Mouse (Mus musculus) stomach, embryonic 15.5 days (tissue): ENCODE results near the gene Adh6b. TPM values are rescaled to one million over a fixed set of nuclear protein-coding genes. Genes with fewer than 3 reads are reported as not detected.
"Not testable (repeated sequence)": the region's sequence is repeated elsewhere in the genome, so short reads cannot be mapped to it uniquely, and the experiment has no call there.

Source experiments
- ATAC-seq: fragments of 200-750 bp; cut with Nextera tagmentation; 2 replicates; pipeline ENCODE4 v1.8.0; 2017; ENCODE audit warnings: low read depth, moderate number of reproducible peaks, moderate TSS enrichment; ENCODE audit not compliant: insufficient read depth, low FRiP score
- H3K27ac ChIP-seq: fragments of 300-500 bp; sonication (generic); 2 replicates; pipeline ENCODE4 v1.5.1; 2015; ENCODE audit warnings: mild to moderate bottlenecking, inconsistent platforms
- H3K27me3 ChIP-seq: fragments of 300-500 bp; sonication (generic); replicated peaks from 2 replicates; pipeline ENCODE4 v1.6.1; 2015; ENCODE audit warnings: inconsistent platforms
- H3K36me3 ChIP-seq: fragments of 300-500 bp; sonication (generic); 2 replicates; pipeline ENCODE4 v1.6.1; 2015; ENCODE audit warnings: inconsistent platforms
- H3K4me1 ChIP-seq: fragments of 300-500 bp; sonication (generic); 2 replicates; pipeline ENCODE4 v1.6.1; 2015; ENCODE audit warnings: inconsistent platforms
- H3K4me2 ChIP-seq: fragments of 300-500 bp; sonication (generic); 2 replicates; pipeline ENCODE4 v1.6.1; 2015; ENCODE audit warnings: mild to moderate bottlenecking, inconsistent platforms
- H3K4me3 ChIP-seq: fragments of 300-500 bp; sonication (generic); replicated peaks from 2 replicates; pipeline ENCODE4 v1.5.1; 2015; ENCODE audit warnings: inconsistent platforms
- H3K9ac ChIP-seq: fragments of 300-500 bp; sonication (generic); 2 replicates; pipeline ENCODE4 v1.6.1; 2015; ENCODE audit warnings: inconsistent platforms
- H3K9me3 ChIP-seq: fragments of 300-500 bp; sonication (generic); 2 replicates; pipeline ENCODE4 v1.6.1; 2016; ENCODE audit warnings: inconsistent platforms
- WGBS: fragments of 180-500 bp; shearing (Covaris S2); methylation state at CpG from one replicate; pipeline ENCODE4 v1.1.7; 2015; 5-methylcytosine and 5-hydroxymethylcytosine counted together
- polyA plus RNA-seq: library from polyadenylated mRNA; unstranded; fragments of >200 nt; fragmentation: Nextera tagmentation; extraction: Ambion mirVana; gene quantifications from 2 replicates; pipeline ENCODE4 v1.2.1, GENCODE M21; 2015

Gene Adh6b
- polyA plus RNA-seq, 1 experiment from 2014 or later: 0.10 TPM

- no peak overlapping the region for H3K4me2 ChIP-seq
- H3K9me3 ChIP-seq: no peaks in the 10 kb centered on the region
- no peak overlapping the region for H3K4me3 ChIP-seq
- H3K9ac ChIP-seq: no peak overlapping the region
- H3K27me3 ChIP-seq: no peaks in the 10 kb centered on the region
- WGBS: 89% methylated on average over 2 of the region's 2 CpGs
- H3K36me3 ChIP-seq: no peaks in the 10 kb centered on the region
- ATAC-seq: no peak
- H3K4me1 ChIP-seq: no peaks in the 10 kb centered on the region
- no peak overlapping the region for H3K27ac ChIP-seq
These were observed 24.6 kb downstream of the Adh6b start for GRCm38 (mm10) chr3:138366181-138366580.

- H3K36me3 ChIP-seq: no peaks in the 10 kb centered on the region
- ATAC-seq: no peak
- no peaks in the 10 kb centered on the region for H3K27me3 ChIP-seq
- no peak overlapping the region for H3K27ac ChIP-seq
- no peaks in the 10 kb centered on the region for H3K9me3 ChIP-seq
- H3K4me1 ChIP-seq: no peaks in the 10 kb centered on the region
- no peak overlapping the region for H3K4me3 ChIP-seq
- no peak overlapping the region for H3K9ac ChIP-seq
- WGBS: 80% methylated on average over 1 of the region's 1 CpGs
- H3K4me2 ChIP-seq: no peak overlapping the region
These were observed 28.0 kb downstream of the Adh6b start for GRCm38 (mm10) chr3:138369546-138369945.

- not testable (repeated sequence) for H3K27ac ChIP-seq, H3K9ac ChIP-seq, H3K36me3 ChIP-seq, H3K27me3 ChIP-seq, H3K4me3 ChIP-seq, H3K4me2 ChIP-seq, H3K4me1 ChIP-seq, H3K9me3 ChIP-seq, ATAC-seq
- WGBS: 50% methylated on average over 4 of the region's 4 CpGs
These were observed 28.7 kb downstream of the Adh6b start for GRCm38 (mm10) chr3:138370289-138370688.

- H3K4me1 ChIP-seq: no peaks in the 10 kb centered on the region
- no peak overlapping the region for H3K9ac ChIP-seq
- H3K27ac ChIP-seq: no peak overlapping the region
- no peak overlapping the region for H3K4me2 ChIP-seq
- H3K9me3 ChIP-seq: no peaks in the 10 kb centered on the region
- H3K27me3 ChIP-seq: no peaks in the 10 kb centered on the region
- WGBS: 67% methylated on average over 4 of the region's 4 CpGs
- ATAC-seq: no peak
- no peaks in the 10 kb centered on the region for H3K36me3 ChIP-seq
- no peak overlapping the region for H3K4me3 ChIP-seq
These were observed 32.3 kb downstream of the Adh6b start for GRCm38 (mm10) chr3:138373920-138374319.

GRCm38 (mm10) chr3:138375148-138375547 is 33.6 kb downstream of the Adh6b start:
- no peak for ATAC-seq
- no peaks in the 10 kb centered on the region for H3K36me3 ChIP-seq
- no peak overlapping the region for H3K4me2 ChIP-seq
- 75% methylated on average over 2 of the region's 2 CpGs for WGBS
- no peaks in the 10 kb centered on the region for H3K9me3 ChIP-seq
- no peaks in the 10 kb centered on the region for H3K4me1 ChIP-seq
- no peak overlapping the region for H3K27ac ChIP-seq
- H3K9ac ChIP-seq: no peak overlapping the region
- no peaks in the 10 kb centered on the region for H3K27me3 ChIP-seq
- H3K4me3 ChIP-seq: no peak overlapping the region

GRCm38 (mm10) chr3:138381133-138381532 is 39.6 kb downstream of the Adh6b start:
- Histone ChIP-seq H3K36me3 (no peaks in the 10 kb centered on the region), H3K9me3 (no peaks in the 10 kb centered on the region), H3K4me1 (no peaks in the 10 kb centered on the region), H3K4me3 (no peak overlapping the region), H3K27ac (no peak overlapping the region), H3K9ac (no peak overlapping the region), H3K4me2 (no peak overlapping the region), H3K27me3 (no peaks in the 10 kb centered on the region)
- ATAC-seq: no peak
- WGBS: 26% methylated on average over 3 of the region's 3 CpGs

GRCm38 (mm10) chr3:138387155-138387554 is 45.6 kb downstream of the Adh6b start:
- no peak overlapping the region for H3K4me3 ChIP-seq
- no peak overlapping the region for H3K9ac ChIP-seq
- H3K27ac ChIP-seq: no peak overlapping the region
- H3K36me3 ChIP-seq: no peaks in the 10 kb centered on the region
- H3K27me3 ChIP-seq: no peaks in the 10 kb centered on the region
- no peaks in the 10 kb centered on the region for H3K9me3 ChIP-seq
- H3K4me2 ChIP-seq: no peak overlapping the region
- WGBS: 81% methylated on average over 6 of the region's 6 CpGs
- H3K4me1 ChIP-seq: no peaks in the 10 kb centered on the region
- no peak for ATAC-seq

GRCm38 (mm10) chr3:138404872-138405271 is 63.3 kb downstream of the Adh6b start:
- no peaks in the 10 kb centered on the region for H3K36me3 ChIP-seq
- H3K4me2 ChIP-seq: no peak overlapping the region
- H3K4me1 ChIP-seq: no peaks in the 10 kb centered on the region
- no peak overlapping the region for H3K27ac ChIP-seq
- H3K9ac ChIP-seq: no peak overlapping the region
- no peak for ATAC-seq
- no peak overlapping the region for H3K4me3 ChIP-seq
- H3K9me3 ChIP-seq: no peaks in the 10 kb centered on the region
- WGBS: 76% methylated on average over 3 of the region's 3 CpGs
- H3K27me3 ChIP-seq: no peaks in the 10 kb centered on the region

GRCm38 (mm10) chr3:138405341-138405740 is 63.8 kb downstream of the Adh6b start:
- 36% methylated on average over 3 of the region's 3 CpGs for WGBS
- Histone ChIP-seq H3K36me3 (no peaks in the 10 kb centered on the region), H3K27ac (no peak overlapping the region), H3K4me2 (no peak overlapping the region), H3K9ac (no peak overlapping the region), H3K4me3 (no peak overlapping the region), H3K4me1 (no peaks in the 10 kb centered on the region), H3K9me3 (no peaks in the 10 kb centered on the region), H3K27me3 (no peaks in the 10 kb centered on the region)
- no peak for ATAC-seq

- no peak; the same call in 1 of the 2 replicates for ATAC-seq
- Histone ChIP-seq H3K27me3 (no peaks in the 10 kb centered on the region), H3K9me3 (no peaks in the 10 kb centered on the region), H3K4me1 (no peaks in the 10 kb centered on the region), H3K36me3 (no peaks in the 10 kb centered on the region), H3K4me3 (no peak overlapping the region), H3K9ac (no peak overlapping the region), H3K27ac (no peak overlapping the region), H3K4me2 (no peak overlapping the region)
- 83% methylated on average over 7 of the region's 7 CpGs for WGBS
These were observed 64.3 kb downstream of the Adh6b start for GRCm38 (mm10) chr3:138405840-138406239.

- H3K4me3 ChIP-seq: no peak overlapping the region
- no peaks in the 10 kb centered on the region for H3K36me3 ChIP-seq
- no peak for ATAC-seq
- no peak overlapping the region for H3K4me2 ChIP-seq
- H3K9me3 ChIP-seq: no peaks in the 10 kb centered on the region
- H3K9ac ChIP-seq: no peak overlapping the region
- H3K27ac ChIP-seq: no peak overlapping the region
- H3K27me3 ChIP-seq: no peaks in the 10 kb centered on the region
- H3K4me1 ChIP-seq: no peaks in the 10 kb centered on the region
- 79% methylated on average over 1 of the region's 1 CpGs for WGBS
These were observed 66.3 kb downstream of the Adh6b start for GRCm38 (mm10) chr3:138407920-138408319.
